Mouse (Mus musculus) hindbrain, embryonic 10.5 days (tissue): Measurements from ENCODE around the gene Zfp597. TPM values are rescaled to one million over a fixed set of nuclear protein-coding genes. Genes with fewer than 3 reads are reported as not detected.

Experiments used
- DNase-seq: peaks from one replicate; pipeline ENCODE4 v3.0.0-alpha.2; 2017; ENCODE audit warnings: low spot score
- H3K27ac ChIP-seq: fragments of 300-500 bp; sonication (generic); 2 replicates; pipeline ENCODE4 v1.5.1; 2016; ENCODE audit warnings: mild to moderate bottlenecking, moderate library complexity
- H3K27me3 ChIP-seq: fragments of 300-500 bp; sonication (generic); 2 replicates; pipeline ENCODE4 v1.6.1; 2016; ENCODE audit warnings: mild to moderate bottlenecking; ENCODE audit not compliant: poor library complexity, insufficient read depth, severe bottlenecking
- H3K36me3 ChIP-seq: fragments of 300-500 bp; sonication (generic); 2 replicates; pipeline ENCODE4 v1.6.1; 2016; ENCODE audit warnings: mild to moderate bottlenecking, moderate library complexity
- H3K4me1 ChIP-seq: fragments of 300-500 bp; sonication (generic); replicated peaks from 2 replicates; pipeline ENCODE4 v1.6.1; 2016; ENCODE audit warnings: mild to moderate bottlenecking
- H3K4me3 ChIP-seq: fragments of 300-500 bp; sonication (generic); 2 replicates; pipeline ENCODE4 v1.5.1; 2016; ENCODE audit warnings: mild to moderate bottlenecking, moderate library complexity
- H3K9me3 ChIP-seq: fragments of 300-500 bp; sonication (generic); 2 replicates; pipeline ENCODE4 v1.6.1; 2016; ENCODE audit warnings: mild to moderate bottlenecking, moderate library complexity
- WGBS: fragments of 180-500 bp; shearing (Covaris S2); methylation state at CpG from one replicate; pipeline ENCODE4 v1.1.7; 2016; 5-methylcytosine and 5-hydroxymethylcytosine counted together
- polyA plus RNA-seq: library from polyadenylated mRNA; unstranded; fragments of >200 nt; fragmentation: Nextera tagmentation; extraction: Ambion mirVana; gene quantifications from 2 replicates; pipeline ENCODE4 v1.2.1, GENCODE M21; 2016

Zfp597 gene
- 5.8 and 6.1 TPM in 2 replicates for polyA plus RNA-seq

DNA sequence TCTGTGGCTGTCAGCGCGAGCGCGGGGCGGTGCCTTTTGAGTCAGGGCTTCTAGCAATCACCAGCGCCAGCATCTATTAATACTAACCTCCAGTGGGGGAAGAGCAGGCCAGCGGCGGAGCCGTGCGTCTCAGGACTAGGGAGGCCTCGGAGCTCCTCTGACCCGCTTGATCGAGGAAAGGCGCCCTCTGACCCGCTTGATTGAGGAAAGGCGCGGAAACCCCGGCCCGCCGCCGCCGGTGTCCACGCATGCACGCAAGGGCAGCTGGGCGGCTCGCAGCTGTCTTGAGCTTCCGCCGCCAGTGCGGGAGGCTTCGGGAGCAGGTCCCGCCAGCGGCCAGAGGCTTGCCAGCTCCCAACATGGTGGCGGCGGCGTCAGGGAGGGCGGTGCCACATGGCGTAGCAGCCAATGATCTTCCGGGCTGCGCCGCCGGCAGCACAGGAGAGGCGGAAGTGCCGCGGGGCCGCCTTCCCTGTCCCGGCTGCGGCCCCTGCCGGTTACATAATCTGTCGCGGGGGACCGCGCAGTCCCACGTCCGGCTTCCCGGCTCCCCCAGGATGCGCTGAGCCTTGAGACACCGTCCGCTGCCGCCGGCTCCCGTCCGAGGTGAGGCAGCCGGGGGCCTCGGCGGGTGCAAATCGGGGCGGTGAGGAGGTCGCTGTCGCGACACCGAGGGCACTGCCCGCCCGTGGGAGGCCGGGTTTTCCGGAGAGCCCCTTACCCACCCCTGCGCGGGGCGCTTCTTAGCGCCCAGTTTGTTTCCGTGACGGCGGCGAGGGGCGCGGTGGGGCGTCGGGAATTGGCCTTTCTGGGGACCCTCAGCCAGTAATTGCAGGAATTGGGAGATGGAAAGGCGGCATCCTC is at the start of gene Zfp597, which contains the start of gene Gm20695:
Gene Zfp597 (minus strand): TSS at position 361 of the 864 bp plus-strand sequence.
Gene Gm20695 (plus strand): TSS at position 448 of the 864 bp plus-strand sequence.
- peak; percentile 96 for DNase-seq
- Histone ChIP-seq H3K27ac (peak within 1 kb of the TSS; percentile 95), H3K9me3 (no peaks in the 10 kb centered on the region), H3K27me3 (no peaks in the 10 kb centered on the region), H3K4me1 (peaks cover 16% of the 10 kb centered on the region), H3K4me3 (peak within 1 kb of the TSS; percentile 95), H3K36me3 (peaks cover 16% of the 10 kb centered on the region)
- WGBS = under 1% methylated on average over 88 of the region's 88 CpGs

DNA sequence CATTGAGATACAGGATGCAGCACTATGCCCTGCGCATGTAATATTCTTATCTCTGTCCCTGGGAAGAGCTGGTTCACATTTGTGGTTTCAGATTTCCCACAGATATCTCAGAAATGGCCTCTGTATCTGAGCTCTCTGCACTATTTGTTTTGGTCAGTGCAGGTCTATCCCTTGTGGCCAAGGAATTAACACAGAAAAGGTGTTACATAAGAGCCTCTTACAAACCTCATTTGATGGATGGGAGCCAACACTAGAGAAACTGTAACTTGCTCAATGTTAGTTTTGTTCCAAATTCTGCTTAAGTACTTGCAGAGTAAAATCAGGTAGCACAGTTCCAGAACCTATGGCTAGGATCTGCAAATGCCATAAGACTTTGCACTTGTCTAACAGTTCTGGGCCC is 49.7 kb upstream of the Zfp597 start:
- H3K4me1 ChIP-seq = no peaks in the 10 kb centered on the region
- H3K27ac ChIP-seq = no peak overlapping the region

DNA sequence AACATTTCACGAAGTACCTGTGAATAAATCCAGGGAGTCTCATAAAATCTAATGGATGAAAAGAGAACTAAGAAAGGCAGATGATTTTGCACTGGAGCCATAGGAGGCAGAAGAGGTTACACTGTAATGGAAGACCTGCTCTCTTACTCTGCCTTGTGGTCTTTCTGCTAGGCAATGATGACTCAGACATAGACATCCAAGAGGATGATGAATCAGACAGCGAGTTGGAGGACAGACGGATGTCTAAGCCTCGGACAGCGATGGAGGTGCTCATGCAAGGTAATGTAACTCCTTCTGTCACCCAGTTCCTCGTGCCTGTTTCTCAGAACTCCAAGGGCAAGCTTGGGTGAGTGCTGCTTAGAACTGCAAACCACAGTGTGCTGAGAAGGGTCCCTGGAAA is 49.2 kb upstream of the Zfp597 start:
- Histone ChIP-seq H3K4me3 (no peak overlapping the region), H3K27me3 (no peaks in the 10 kb centered on the region), H3K9me3 (no peaks in the 10 kb centered on the region), H3K4me1 (no peaks in the 10 kb centered on the region), H3K27ac (no peak overlapping the region), H3K36me3 (peaks cover 90% of the 10 kb centered on the region)
- WGBS = 95% methylated on average over 6 of the region's 6 CpGs
- no peak for DNase-seq

More for the DNA sequence above, 49.7 kb upstream of the Zfp597 start:
- Histone ChIP-seq H3K27me3 (no peaks in the 10 kb centered on the region), H3K9me3 (no peaks in the 10 kb centered on the region), H3K36me3 (peaks cover 92% of the 10 kb centered on the region), H3K4me3 (no peak overlapping the region)
- WGBS = 97% methylated on average over 1 of the region's 1 CpGs
- DNase-seq = no peak

DNA sequence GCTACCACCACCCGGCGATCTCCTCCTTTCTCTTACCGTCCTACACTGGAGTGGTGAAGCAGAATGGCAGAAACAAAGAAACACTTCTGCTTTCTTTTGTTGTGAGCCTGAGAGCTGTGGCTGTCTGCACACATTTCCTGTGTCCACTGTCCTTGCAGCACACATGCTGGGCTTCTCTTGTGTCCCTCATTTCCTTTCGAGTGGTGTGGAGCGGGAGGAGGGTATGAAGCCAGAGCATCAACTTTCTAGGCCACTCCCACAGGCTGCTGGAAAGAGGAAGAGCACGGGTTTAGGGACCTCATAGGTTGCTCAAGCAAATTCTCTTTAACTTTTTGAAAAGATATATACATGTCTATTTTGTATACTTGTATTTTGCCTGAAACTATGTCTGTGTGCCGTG is 44.8 kb upstream of the Zfp597 start:
- no peak for DNase-seq
- Histone ChIP-seq H3K4me1 (no peaks in the 10 kb centered on the region), H3K27me3 (no peaks in the 10 kb centered on the region), H3K36me3 (peaks cover 86% of the 10 kb centered on the region), H3K27ac (no peak overlapping the region), H3K4me3 (no peak overlapping the region), H3K9me3 (no peaks in the 10 kb centered on the region)
- WGBS = 78% methylated on average over 7 of the region's 7 CpGs

DNA sequence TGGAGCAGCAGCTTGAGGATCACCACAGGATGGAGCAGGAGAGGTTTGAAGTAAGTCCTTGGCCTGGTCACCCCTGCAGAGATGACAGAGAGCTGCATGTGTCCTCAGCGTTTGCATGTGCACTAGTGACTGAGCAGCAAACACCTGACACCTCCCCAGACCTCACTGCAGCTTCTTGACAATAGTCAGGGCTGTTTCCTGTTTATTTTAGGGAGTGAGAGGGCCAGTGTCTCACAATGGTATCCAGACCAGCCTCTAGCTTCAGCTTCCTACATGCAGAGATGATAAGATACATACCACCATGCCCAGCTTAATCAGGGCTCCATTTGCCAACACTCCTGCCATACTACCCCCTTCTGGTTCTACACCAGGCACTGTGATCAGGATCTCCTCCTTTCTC is 44.2 kb upstream of the Zfp597 start:
- no peak for DNase-seq
- Histone ChIP-seq H3K4me1 (no peaks in the 10 kb centered on the region), H3K9me3 (no peaks in the 10 kb centered on the region), H3K27ac (no peak overlapping the region), H3K4me3 (no peak overlapping the region), H3K27me3 (no peaks in the 10 kb centered on the region), H3K36me3 (peaks cover 86% of the 10 kb centered on the region)
- 65% methylated on average over 1 of the region's 1 CpGs for WGBS

DNA sequence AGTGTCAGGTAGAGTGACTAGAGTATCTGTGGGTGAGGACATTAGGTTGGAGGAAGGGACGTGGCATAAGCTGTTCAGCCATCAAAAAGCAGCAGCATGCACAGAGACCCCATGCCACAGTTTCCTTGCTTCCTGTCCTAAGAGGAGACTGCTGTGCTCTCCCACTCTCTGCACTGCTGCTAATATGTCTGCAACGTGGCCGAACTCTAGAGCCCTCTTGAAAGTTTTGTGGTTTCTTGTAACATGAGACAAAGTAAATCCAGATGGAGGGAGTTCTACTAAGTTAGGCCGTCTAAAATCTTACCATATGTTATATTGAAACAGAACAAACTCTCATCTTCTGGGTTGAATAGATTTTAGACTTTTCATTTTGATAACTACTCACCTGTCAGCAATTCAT is 39.6 kb upstream of the Zfp597 start:
- no peaks in the 10 kb centered on the region for H3K9me3 ChIP-seq
- no peak overlapping the region for H3K27ac ChIP-seq
- no peak for DNase-seq
- H3K27me3 ChIP-seq = no peaks in the 10 kb centered on the region
- no peak overlapping the region for H3K4me3 ChIP-seq
- H3K36me3 ChIP-seq = peaks cover 83% of the 10 kb centered on the region
- 71% methylated on average over 4 of the region's 4 CpGs for WGBS
- no peaks in the 10 kb centered on the region for H3K4me1 ChIP-seq

DNA sequence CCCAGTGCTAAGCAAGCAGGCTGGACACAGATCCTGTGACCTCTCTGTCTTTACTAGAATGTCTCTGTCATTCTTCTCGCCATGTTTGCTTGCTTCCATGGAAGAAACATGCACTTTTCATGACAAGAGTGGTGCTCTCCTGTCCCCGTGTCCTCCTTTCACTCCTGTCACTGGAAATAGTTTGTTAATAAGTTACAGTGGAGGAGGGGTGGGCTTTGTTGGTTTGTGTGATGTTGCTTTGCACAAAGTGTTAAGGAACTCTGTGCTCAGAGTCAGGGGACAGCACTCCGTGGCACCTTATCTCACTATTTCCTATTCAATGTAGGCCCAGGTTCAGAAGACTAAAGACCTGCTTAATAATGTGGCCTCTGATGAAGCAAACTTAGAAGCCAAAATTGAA is 39.2 kb upstream of the Zfp597 start:
- no peak overlapping the region for H3K27ac ChIP-seq
- no peaks in the 10 kb centered on the region for H3K4me1 ChIP-seq
- H3K36me3 ChIP-seq = peaks cover 81% of the 10 kb centered on the region
- H3K27me3 ChIP-seq = no peaks in the 10 kb centered on the region
- WGBS = 89% methylated on average over 3 of the region's 3 CpGs
- H3K9me3 ChIP-seq = no peaks in the 10 kb centered on the region
- DNase-seq = no peak
- no peak overlapping the region for H3K4me3 ChIP-seq

DNA sequence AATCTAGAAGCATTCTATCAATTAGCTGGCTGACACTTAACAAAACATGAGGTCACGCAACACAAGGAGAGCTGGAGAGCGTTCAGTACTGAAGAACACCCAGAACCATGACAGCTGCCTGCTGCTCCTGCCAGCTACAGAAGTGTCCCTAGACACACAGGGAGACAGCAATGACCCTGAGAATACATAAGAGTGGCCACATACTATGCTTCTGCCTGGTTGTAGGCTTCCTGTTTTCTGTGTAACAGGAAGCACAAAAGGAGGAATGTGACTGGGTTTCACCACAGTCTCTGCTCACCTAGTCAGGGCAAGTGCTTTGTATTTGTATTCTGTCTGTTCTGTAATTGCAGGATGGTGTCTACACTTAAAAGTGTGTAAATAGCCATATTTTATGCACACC is 36.4 kb upstream of the Zfp597 start:
- WGBS = 96% methylated on average over 2 of the region's 2 CpGs

DNA sequence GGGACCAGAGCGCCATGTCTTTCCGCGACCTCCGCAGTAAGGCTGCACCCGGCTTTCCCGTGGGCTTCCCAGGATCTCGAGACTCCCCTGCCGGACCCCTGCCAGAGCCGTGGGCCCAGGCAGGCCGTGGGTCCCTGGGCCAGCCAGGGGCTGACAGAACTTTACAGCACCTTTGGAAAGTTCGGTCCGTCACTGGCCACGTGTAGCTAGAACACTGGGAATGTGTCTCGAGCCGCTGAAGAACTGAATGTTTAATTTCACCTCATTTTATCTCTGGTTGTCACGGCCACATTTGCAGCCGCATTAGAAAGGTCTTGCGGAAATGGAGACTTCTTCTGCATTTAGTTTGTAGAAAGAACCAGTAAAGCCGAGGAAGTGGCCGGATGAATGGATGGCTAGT is 24.8 kb upstream of the Zfp597 start:
- H3K4me1 ChIP-seq = peaks cover 20% of the 10 kb centered on the region
- H3K9me3 ChIP-seq = no peaks in the 10 kb centered on the region
- no peaks in the 10 kb centered on the region for H3K27me3 ChIP-seq
- peaks cover 54% of the 10 kb centered on the region for H3K36me3 ChIP-seq
- 11% methylated on average over 20 of the region's 20 CpGs for WGBS
- H3K4me3 ChIP-seq = peak overlapping the region; percentile 61
- no peak for DNase-seq
- peak overlapping the region; percentile 87 for H3K27ac ChIP-seq

More for the DNA sequence above, 36.4 kb upstream of the Zfp597 start:
- Histone ChIP-seq H3K27ac (no peak overlapping the region), H3K36me3 (peaks cover 75% of the 10 kb centered on the region), H3K4me3 (no peak overlapping the region), H3K4me1 (no peaks in the 10 kb centered on the region), H3K9me3 (no peaks in the 10 kb centered on the region), H3K27me3 (no peaks in the 10 kb centered on the region)
- no peak for DNase-seq

DNA sequence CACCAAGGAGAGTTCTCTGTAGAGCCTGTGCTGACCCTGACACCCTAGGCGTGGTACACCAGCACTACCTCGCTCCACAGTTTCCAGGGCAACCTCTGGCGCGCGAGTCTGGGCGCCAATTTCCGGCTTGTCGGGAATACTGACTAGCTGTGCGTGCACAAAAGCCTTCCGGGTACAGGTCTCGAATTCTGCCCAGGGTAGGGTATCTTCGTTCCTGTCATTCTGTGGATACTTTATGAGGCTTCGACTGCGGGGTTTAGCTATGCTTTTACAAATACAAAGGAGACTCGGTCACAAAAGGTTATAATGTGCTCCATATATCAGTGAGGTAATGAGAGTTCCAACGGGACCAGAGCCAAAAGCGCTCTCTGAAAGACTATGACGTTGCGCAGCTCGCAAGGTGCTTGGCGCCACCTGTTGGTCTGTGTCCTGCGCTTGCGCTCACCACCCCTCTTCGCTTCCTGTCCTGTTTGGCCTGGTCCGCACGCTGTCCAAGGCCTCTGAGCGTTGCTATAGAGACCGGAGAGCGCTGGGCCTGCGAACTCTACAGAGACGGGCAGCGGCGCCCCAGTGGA is 24.3 kb upstream of the Zfp597 start, which contains the start of the genes 1700037C18Rik and Cluap1:
Gene 1700037C18Rik (minus strand): TSS at position 153 of the 575 bp plus-strand sequence.
Gene Cluap1 (plus strand): TSS at position 265 of the 575 bp plus-strand sequence.
- whole genome bisulfite sequencing = under 1% methylated on average over 33 of the region's 33 CpGs
- Histone ChIP-seq H3K27me3 (no peaks in the 10 kb centered on the region), H3K27ac (peak within 1 kb of the TSS; percentile 87), H3K36me3 (peaks cover 54% of the 10 kb centered on the region), H3K4me1 (peaks cover 20% of the 10 kb centered on the region), H3K4me3 (peak within 1 kb of the TSS; percentile 61), H3K9me3 (no peaks in the 10 kb centered on the region)
- peak; percentile 92 for DNase-seq

DNA sequence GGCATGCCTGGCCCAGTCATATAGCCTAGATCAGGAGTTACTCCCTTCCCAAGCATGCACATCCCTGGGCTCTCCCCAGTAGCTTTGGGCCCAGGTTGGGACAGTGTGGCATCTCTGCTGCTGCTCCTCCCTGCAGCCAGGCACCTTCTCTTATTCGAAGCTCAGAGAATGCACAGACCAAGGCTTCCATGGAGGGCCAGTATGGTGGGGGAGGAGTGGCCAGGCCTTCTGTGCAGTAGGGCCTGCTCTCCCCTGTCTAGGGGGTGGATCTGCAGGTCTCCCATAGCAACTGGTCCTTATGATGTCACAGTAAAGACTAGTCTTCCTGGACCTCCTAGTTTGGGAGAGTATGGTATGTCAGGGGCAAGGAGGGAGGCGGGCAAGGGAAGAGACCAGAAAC is 23.1 kb upstream of the Zfp597 start:
- Histone ChIP-seq H3K9me3 (no peaks in the 10 kb centered on the region), H3K27ac (peak overlapping the region; percentile 40; the same call in 1 of the 2 replicates), H3K4me3 (peak overlapping the region; percentile 61), H3K4me1 (peaks cover 20% of the 10 kb centered on the region), H3K36me3 (peaks cover 54% of the 10 kb centered on the region), H3K27me3 (no peaks in the 10 kb centered on the region)
- no peak for DNase-seq
- 79% methylated on average over 2 of the region's 2 CpGs for WGBS

DNA sequence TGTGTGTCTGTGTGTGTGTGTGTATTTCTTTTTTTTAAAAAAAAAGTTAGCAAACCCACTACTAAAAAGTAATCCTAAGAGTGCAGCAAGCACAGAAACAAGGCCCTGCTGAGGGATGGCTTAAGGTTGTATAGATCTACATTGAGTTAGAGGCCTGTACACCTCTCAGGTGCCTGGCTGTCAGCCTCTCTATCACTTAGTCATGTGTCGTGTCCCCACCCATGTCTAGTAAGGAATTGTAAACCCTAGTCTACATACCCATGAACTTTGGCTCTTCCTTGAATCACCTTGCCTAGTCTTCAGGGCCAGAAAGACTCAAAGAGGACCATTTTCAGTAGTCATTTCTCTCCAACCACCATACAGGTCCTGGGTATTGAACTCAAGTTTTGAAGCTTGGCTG is 12.2 kb upstream of the Zfp597 start:
- no peak overlapping the region for H3K4me3 ChIP-seq
- H3K9me3 ChIP-seq = no peaks in the 10 kb centered on the region
- H3K27me3 ChIP-seq = no peaks in the 10 kb centered on the region
- H3K36me3 ChIP-seq = peaks cover 67% of the 10 kb centered on the region
- no peak for DNase-seq
- WGBS = 77% methylated on average over 1 of the region's 1 CpGs
- H3K27ac ChIP-seq = no peak overlapping the region
- H3K4me1 ChIP-seq = no peaks in the 10 kb centered on the region

DNA sequence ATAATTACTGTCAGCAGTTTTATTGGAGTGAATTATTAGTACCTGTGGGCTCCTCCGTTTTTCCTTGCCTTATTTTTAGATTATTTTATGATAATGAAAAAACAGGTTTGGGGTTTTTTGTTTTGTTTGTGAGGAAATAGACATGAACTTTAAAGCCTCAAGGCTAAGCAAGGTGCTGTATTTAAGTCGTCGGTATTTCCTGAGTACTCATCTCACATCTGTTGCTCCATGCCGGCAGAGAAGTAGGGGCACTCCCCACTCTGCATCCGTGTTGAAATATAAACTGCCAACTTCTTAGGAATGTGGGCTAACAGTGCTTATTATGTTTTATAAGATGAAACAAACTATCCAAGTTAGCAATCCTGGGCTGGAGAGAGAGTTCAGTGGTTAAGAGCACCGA is 11.7 kb upstream of the Zfp597 start:
- no peak for DNase-seq
- H3K9me3 ChIP-seq = no peaks in the 10 kb centered on the region
- peaks cover 62% of the 10 kb centered on the region for H3K36me3 ChIP-seq
- H3K27ac ChIP-seq = no peak overlapping the region
- no peaks in the 10 kb centered on the region for H3K27me3 ChIP-seq
- no peak overlapping the region for H3K4me3 ChIP-seq
- no peaks in the 10 kb centered on the region for H3K4me1 ChIP-seq
- 89% methylated on average over 6 of the region's 6 CpGs for WGBS
